Mouse (Mus musculus) ES-Bruce4 (cell line): Measurements from ENCODE around the gene Kifc1. TPM values are rescaled to one million over a fixed set of nuclear protein-coding genes. Genes with fewer than 3 reads are reported as not detected.

ENCODE experiments used
- H3K27ac ChIP-seq: 2 replicates; pipeline ENCODE4 v1.5.1; 2012; ENCODE audit warnings: low read length, inconsistent platforms; ENCODE audit not compliant: insufficient read depth
- H3K27me3 ChIP-seq: 2 replicates; pipeline ENCODE4 v1.6.1; 2012; ENCODE audit warnings: mild to moderate bottlenecking, low read length, inconsistent platforms; ENCODE audit not compliant: control insufficient read depth, poor library complexity, insufficient read depth, severe bottlenecking
- H3K36me3 ChIP-seq: 2 replicates; pipeline ENCODE4 v1.6.1; 2012; ENCODE audit warnings: inconsistent platforms, mild to moderate bottlenecking, low read length, moderate library complexity; ENCODE audit not compliant: control insufficient read depth, poor library complexity, insufficient read depth, severe bottlenecking
- H3K4me1 ChIP-seq: one replicate; pipeline ENCODE4 v1.8.1; 2011; ENCODE audit warnings: low read length; ENCODE audit not compliant: control insufficient read depth, insufficient read depth
- H3K4me3 ChIP-seq: 2 replicates; pipeline ENCODE4 v1.5.1; 2011; ENCODE audit warnings: low read depth, mild to moderate bottlenecking, low read length
- H3K9ac ChIP-seq: 2 replicates; pipeline ENCODE4 v1.6.1; 2012; ENCODE audit warnings: low read depth, mild to moderate bottlenecking, inconsistent platforms; ENCODE audit not compliant: poor library complexity, severe bottlenecking
- H3K9me3 ChIP-seq: replicated peaks from 2 replicates; pipeline ENCODE4 v1.6.1; 2012; ENCODE audit warnings: mild to moderate bottlenecking, low read length, inconsistent platforms; ENCODE audit not compliant: control insufficient read depth, poor library complexity, insufficient read depth, severe bottlenecking
- CTCF ChIP-seq: IDR thresholded peaks from one replicate; pipeline ENCODE4 v1.8.1; 2011; ENCODE audit warnings: low read depth, low read length
- EP300 ChIP-seq: IDR thresholded peaks from 2 replicates; pipeline ENCODE4 v1.6.1; 2011; ENCODE audit warnings: low read depth, low read length; ENCODE audit not compliant: insufficient read depth
- POLR2A ChIP-seq: IDR thresholded peaks from one replicate; pipeline ENCODE4 v1.8.1; 2011; ENCODE audit warnings: low read length; ENCODE audit not compliant: insufficient read depth
- polyA plus RNA-seq: library from polyadenylated mRNA; stranded (reverse); fragments of >200 nt; gene quantifications from 2 replicates; pipeline ENCODE4 v1.2.4, GENCODE M21; 2011; ENCODE audit warnings: low read depth; ENCODE audit not compliant: missing spikeins, insufficient read depth, insufficient read length

Gene Kifc1
- polyA plus RNA-seq, 1 experiment: 155 TPM

GRCm38 (mm10) chr17:33919351-33920281 lies 29.2 kb upstream of the Kifc1 start:
- no peaks in the 10 kb centered on the region for H3K9me3 ChIP-seq
- no peaks in the 10 kb centered on the region; the same call in 1 of the 2 replicates for H3K36me3 ChIP-seq
- TF ChIP-seq CTCF (peak; percentile 51), POLR2A (no peak), EP300 (peak; percentile 32; the same call in 1 of the 2 replicates)
- H3K27me3 ChIP-seq: no peaks in the 10 kb centered on the region
- H3K9ac ChIP-seq: peak overlapping the region; percentile 57
- peaks cover 1% of the 10 kb centered on the region for H3K4me1 ChIP-seq
- H3K4me3 ChIP-seq: peak overlapping the region; percentile 76
- peak overlapping the region; percentile 45; the same call in 1 of the 2 replicates for H3K27ac ChIP-seq

- TF ChIP-seq CTCF: no peak
- no peak for TF ChIP-seq POLR2A
- TF ChIP-seq EP300: no peak
- H3K9ac ChIP-seq: peak overlapping the region; percentile 12
- peaks cover 7% of the 10 kb centered on the region for H3K36me3 ChIP-seq
- peaks cover 1% of the 10 kb centered on the region for H3K4me1 ChIP-seq
- peak overlapping the region; percentile 45 for H3K27ac ChIP-seq
- H3K27me3 ChIP-seq: no peaks in the 10 kb centered on the region
- H3K9me3 ChIP-seq: no peaks in the 10 kb centered on the region
- H3K4me3 ChIP-seq: peak overlapping the region; percentile 76
Measured at GRCm38 (mm10) chr17:33918293-33919203, 28.1 kb upstream of the Kifc1 start.

GRCm38 (mm10) chr17:33917656-33918292 lies 27.3 kb upstream of the Kifc1 start:
- Histone ChIP-seq H3K36me3 (peaks cover 13% of the 10 kb centered on the region), H3K9ac (no peak overlapping the region; the same call in 1 of the 2 replicates), H3K4me3 (peak overlapping the region; percentile 38), H3K27ac (no peak overlapping the region), H3K4me1 (peaks cover 1% of the 10 kb centered on the region), H3K9me3 (no peaks in the 10 kb centered on the region), H3K27me3 (no peaks in the 10 kb centered on the region)
- TF ChIP-seq EP300: no peak
- TF ChIP-seq CTCF: no peak
- TF ChIP-seq POLR2A: no peak

GRCm38 (mm10) chr17:33916847-33917655 lies 26.6 kb upstream of the Kifc1 start:
- no peaks in the 10 kb centered on the region for H3K9me3 ChIP-seq
- no peak for TF ChIP-seq EP300
- TF ChIP-seq CTCF: no peak
- no peak for TF ChIP-seq POLR2A
- peaks cover 1% of the 10 kb centered on the region for H3K4me1 ChIP-seq
- peaks cover 20% of the 10 kb centered on the region for H3K36me3 ChIP-seq
- 0 out of 2 replicates have a peak overlapping the region, but pooled peaks have one; percentile 82 for H3K9ac ChIP-seq
- H3K4me3 ChIP-seq: peak overlapping the region; percentile 40
- no peaks in the 10 kb centered on the region for H3K27me3 ChIP-seq
- no peak overlapping the region for H3K27ac ChIP-seq

GRCm38 (mm10) chr17:33916294-33916693 lies 25.8 kb upstream of the Kifc1 start:
- H3K27me3 ChIP-seq: no peaks in the 10 kb centered on the region
- H3K36me3 ChIP-seq: peaks cover 22% of the 10 kb centered on the region
- H3K27ac ChIP-seq: no peak overlapping the region
- peak overlapping the region; percentile 85 for H3K4me3 ChIP-seq
- H3K9me3 ChIP-seq: no peaks in the 10 kb centered on the region
- TF ChIP-seq CTCF: no peak
- no peak for TF ChIP-seq EP300
- TF ChIP-seq POLR2A: no peak
- peaks cover 1% of the 10 kb centered on the region for H3K4me1 ChIP-seq
- peak overlapping the region; percentile 82 for H3K9ac ChIP-seq
